Mouse (Mus musculus) heart, embryonic 12.5 days (tissue): ENCODE results near the gene Gas2l1. TPM values are rescaled to one million over a fixed set of nuclear protein-coding genes. Genes with fewer than 3 reads are reported as not detected.

Experiments used
- ATAC-seq: fragments of 200-750 bp; cut with Nextera tagmentation; 2 replicates; pipeline ENCODE4 v1.8.0; 2017; ENCODE audit warnings: moderate TSS enrichment, moderate library complexity; ENCODE audit not compliant: insufficient number of reproducible peaks, low FRiP score
- H3K27ac ChIP-seq: fragments of 300-500 bp; sonication (generic); 2 replicates; pipeline ENCODE4 v1.5.1; 2016; ENCODE audit warnings: mild to moderate bottlenecking, moderate library complexity; ENCODE audit not compliant: poor library complexity, severe bottlenecking
- H3K27me3 ChIP-seq: fragments of 300-500 bp; sonication (generic); replicated peaks from 2 replicates; pipeline ENCODE4 v1.6.1; 2016; ENCODE audit warnings: mild to moderate bottlenecking, moderate library complexity
- H3K36me3 ChIP-seq: fragments of 300-500 bp; sonication (generic); 2 replicates; pipeline ENCODE4 v1.6.1; 2016; ENCODE audit warnings: mild to moderate bottlenecking, moderate library complexity
- H3K4me1 ChIP-seq: fragments of 300-500 bp; sonication (generic); replicated peaks from 2 replicates; pipeline ENCODE4 v1.6.1; 2016; ENCODE audit warnings: mild to moderate bottlenecking
- H3K4me2 ChIP-seq: fragments of 300-500 bp; sonication (generic); 2 replicates; pipeline ENCODE4 v1.6.1; 2016; ENCODE audit warnings: mild to moderate bottlenecking, moderate library complexity
- H3K4me3 ChIP-seq: fragments of 300-500 bp; sonication (generic); 2 replicates; pipeline ENCODE4 v1.5.1; 2016; ENCODE audit warnings: mild to moderate bottlenecking
- H3K9ac ChIP-seq: fragments of 300-500 bp; sonication (generic); 2 replicates; pipeline ENCODE4 v1.6.1; 2016; ENCODE audit warnings: mild to moderate bottlenecking, moderate library complexity
- H3K9me3 ChIP-seq: fragments of 300-500 bp; sonication (generic); replicated peaks from 2 replicates; pipeline ENCODE4 v1.6.1; 2016; ENCODE audit warnings: mild to moderate bottlenecking, moderate library complexity
- WGBS: fragments of 180-500 bp; shearing (Covaris S2); methylation state at CpG from one replicate; pipeline ENCODE4 v1.1.7; 2016; 5-methylcytosine and 5-hydroxymethylcytosine counted together
- polyA plus RNA-seq: library from polyadenylated mRNA; unstranded; fragments of >200 nt; fragmentation: Nextera tagmentation; extraction: Ambion mirVana; gene quantifications from 2 replicates; pipeline ENCODE4 v1.2.1, GENCODE M21; 2016

Gene Gas2l1
- polyA plus RNA-seq, 1 experiment from 2014 or later, result 31.6 TPM

DNA sequence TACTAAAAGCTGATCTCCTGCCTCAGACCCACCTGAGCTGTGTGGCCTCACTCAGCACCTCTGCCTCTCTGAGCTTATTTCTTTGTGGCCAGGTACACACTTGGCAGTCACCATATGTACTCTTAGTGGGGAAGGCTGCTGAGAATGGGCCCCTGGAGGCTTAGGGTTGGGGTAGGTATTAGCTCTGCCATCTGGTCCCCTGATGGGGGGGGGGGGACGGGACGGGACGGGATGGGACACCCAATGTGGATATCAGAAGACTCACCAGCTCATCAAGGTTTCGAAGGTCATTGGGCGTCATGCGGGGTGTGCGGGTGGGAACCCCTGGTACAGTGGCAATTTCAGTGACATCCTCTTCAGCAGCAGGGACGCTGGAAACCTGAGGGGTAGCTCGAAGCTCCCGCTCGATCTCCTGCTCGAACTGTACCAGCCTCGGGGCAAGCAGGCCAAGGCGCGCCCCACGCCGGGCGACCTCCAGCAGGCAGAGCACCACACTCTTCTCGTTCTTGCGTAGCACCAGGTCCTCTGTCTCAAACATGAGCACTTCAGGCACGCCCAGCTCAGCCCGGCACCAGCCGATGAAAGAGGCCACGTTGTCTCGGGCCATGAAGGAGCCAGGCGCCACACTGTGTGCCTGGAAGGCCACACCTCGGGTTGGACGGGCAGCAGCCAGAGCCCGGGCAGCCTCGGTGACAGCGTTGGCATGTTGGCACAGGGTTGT, 1.4 kb downstream of the Gas2l1 start:
- Histone ChIP-seq H3K36me3 (peaks cover 17% of the 10 kb centered on the region), H3K4me3 (peak overlapping the region; percentile 87), H3K4me1 (peaks cover 58% of the 10 kb centered on the region), H3K27ac (no peak overlapping the region), H3K27me3 (peaks cover 53% of the 10 kb centered on the region), H3K4me2 (peak overlapping the region; percentile 97), H3K9me3 (no peaks in the 10 kb centered on the region), H3K9ac (peak overlapping the region; percentile 88)
- no peak for ATAC-seq
- whole genome bisulfite sequencing, result 50% methylated on average over 31 of the region's 31 CpGs

DNA sequence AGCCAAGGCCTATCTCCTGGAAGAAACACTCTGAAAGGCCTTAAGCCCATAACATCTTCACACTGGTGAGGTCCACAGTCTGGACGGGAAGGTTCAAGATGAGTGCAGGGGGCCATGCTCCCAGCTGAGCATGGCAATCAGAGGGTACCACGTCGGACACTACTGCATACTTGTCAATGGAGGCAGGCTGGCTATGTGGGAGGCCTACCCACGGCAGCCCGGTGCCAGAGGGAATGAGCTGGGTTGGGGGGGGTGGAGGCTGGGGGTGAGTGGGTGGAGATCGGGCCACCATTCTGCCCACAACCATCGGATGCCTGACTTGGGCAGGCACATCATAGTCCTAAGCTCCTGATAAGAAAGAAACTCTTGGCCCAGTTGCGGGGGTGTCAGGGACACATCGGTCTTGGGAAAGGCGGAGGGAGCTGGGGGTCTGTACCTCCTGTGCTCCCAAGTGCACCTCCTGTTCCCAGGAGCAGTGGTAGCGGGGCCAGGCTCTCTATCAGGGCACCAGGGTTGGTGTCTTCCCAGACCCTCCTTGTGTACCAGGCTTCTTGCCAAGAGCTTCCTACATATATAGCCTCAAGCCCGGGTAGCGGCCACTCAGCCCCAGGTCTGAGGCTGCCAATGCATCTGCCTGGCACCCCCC, 2.1 kb downstream of the Gas2l1 start:
- peaks cover 61% of the 10 kb centered on the region for H3K27me3 ChIP-seq
- H3K9me3 ChIP-seq, result no peaks in the 10 kb centered on the region
- no peak for ATAC-seq
- peaks cover 64% of the 10 kb centered on the region for H3K4me1 ChIP-seq
- peaks cover 10% of the 10 kb centered on the region; the same call in 1 of the 2 replicates for H3K36me3 ChIP-seq
- H3K27ac ChIP-seq, result no peak overlapping the region
- 74% methylated on average over 13 of the region's 13 CpGs for WGBS
- H3K9ac ChIP-seq, result no peak overlapping the region
- H3K4me2 ChIP-seq, result 0 out of 2 replicates have a peak overlapping the region, but pooled peaks have one; percentile 78
- H3K4me3 ChIP-seq, result no peak overlapping the region

DNA sequence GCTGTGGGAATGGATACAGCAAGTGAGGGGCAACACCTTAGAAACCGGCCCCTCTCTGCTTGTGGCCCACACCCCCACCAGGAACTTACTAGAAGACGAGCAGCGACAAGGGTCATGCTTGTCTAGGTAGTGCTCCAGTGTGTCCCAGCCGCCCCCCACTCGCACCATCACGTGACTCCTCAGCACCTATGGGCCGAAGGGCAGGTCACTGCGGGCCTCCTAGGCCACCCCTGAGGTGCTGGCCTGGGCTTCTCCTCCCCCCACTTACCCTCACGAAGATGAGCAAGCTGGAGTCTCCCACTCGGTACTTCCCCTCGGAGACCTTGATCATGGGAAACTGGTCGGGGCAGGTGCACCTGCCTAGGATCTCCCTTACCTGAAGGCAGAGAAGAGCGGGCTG, 2.8 kb downstream of the Gas2l1 start:
- Histone ChIP-seq H3K4me1 (peaks cover 68% of the 10 kb centered on the region), H3K27me3 (peaks cover 67% of the 10 kb centered on the region), H3K9me3 (no peaks in the 10 kb centered on the region), H3K4me3 (peak overlapping the region; percentile 46), H3K27ac (no peak overlapping the region), H3K4me2 (peak overlapping the region; percentile 78), H3K36me3 (0 out of 2 replicates have a peak, but pooled peaks cover 8% of the 10 kb centered on the region), H3K9ac (peak overlapping the region; percentile 60; the same call in 1 of the 2 replicates)
- 24% methylated on average over 13 of the region's 13 CpGs for WGBS
- ATAC-seq, result no peak

DNA sequence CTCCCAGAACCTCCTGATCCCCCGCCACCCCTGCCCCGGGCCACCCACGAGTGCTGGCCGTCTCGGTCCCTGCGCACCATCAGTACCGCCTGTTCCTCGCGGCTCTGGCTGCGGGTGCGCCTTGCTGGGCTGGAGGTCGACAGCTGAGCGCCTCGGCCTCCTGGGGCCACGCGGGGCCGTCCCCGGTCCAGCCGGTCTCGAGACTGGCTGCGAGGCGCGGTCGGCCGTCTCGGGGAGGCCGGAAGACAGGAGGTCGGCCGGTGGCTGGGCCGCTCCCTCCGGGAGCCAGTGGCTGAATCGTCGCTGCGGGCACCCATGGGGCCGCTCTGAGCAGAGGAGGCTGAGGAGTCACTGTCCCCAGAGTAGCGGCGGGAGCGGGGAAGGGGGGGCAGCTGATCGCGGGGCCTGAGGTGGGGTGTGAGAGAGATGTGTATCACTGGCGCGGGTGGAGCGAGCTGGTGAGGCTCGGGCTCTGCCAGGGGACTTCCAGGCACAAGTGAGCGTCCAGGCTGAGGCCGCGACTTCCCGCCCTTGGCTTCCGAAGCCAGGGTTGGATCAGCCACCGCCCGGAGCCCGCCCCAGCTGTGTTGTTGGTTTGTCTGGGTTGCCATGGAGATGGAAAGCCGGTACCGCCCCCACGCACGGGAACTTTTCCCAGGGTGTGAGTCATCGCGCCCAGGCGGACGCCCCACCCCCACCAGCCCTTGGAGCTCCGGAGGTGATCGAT, 3.6 kb downstream of the Gas2l1 start:
- Histone ChIP-seq H3K36me3 (0 out of 2 replicates have a peak, but pooled peaks cover 8% of the 10 kb centered on the region), H3K4me2 (peak overlapping the region; percentile 78), H3K9me3 (no peaks in the 10 kb centered on the region), H3K4me3 (peak overlapping the region; percentile 46), H3K27ac (no peak overlapping the region), H3K9ac (peak overlapping the region; percentile 60; the same call in 1 of the 2 replicates), H3K4me1 (peaks cover 68% of the 10 kb centered on the region), H3K27me3 (peaks cover 75% of the 10 kb centered on the region)
- 3% methylated on average over 62 of the region's 62 CpGs for WGBS
- ATAC-seq, result peak; percentile 64

DNA sequence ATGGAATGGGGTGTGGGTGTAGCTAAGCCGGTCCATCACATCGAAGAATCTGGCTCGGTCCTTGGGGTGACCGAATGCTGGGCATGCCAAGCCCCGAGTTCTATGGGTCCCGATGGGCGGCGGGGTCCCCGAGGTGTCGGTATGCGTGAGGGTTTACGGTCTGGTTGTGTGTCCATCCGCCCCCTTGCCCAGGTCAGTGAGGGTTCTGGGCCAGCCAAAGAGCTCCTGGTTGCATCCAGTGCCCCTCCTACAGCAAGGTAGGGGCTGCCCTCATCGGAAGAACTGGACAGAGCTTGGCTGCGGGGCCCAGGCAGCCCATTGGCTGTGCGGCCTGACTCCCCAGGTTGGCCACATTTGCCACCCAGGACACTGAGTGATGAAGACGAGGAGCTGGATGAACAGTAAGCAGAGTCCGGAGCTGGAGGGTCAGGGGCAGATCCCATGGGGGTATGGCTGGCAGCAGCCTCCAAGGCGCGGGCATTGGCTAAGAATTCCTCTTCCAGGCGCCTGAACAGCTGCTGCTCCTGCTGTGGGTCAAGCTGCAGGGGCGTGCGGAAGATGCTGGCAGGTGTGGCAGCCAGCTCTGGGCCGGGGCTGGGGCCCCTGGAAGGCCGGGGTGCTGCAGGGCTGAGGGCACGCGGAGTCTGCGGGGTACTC, 4.2 kb downstream of the Gas2l1 start:
- Histone ChIP-seq H3K4me2 (peak overlapping the region; percentile 78), H3K27me3 (peaks cover 82% of the 10 kb centered on the region), H3K36me3 (0 out of 2 replicates have a peak, but pooled peaks cover 8% of the 10 kb centered on the region), H3K9me3 (no peaks in the 10 kb centered on the region), H3K4me3 (peak overlapping the region; percentile 46), H3K4me1 (peaks cover 71% of the 10 kb centered on the region), H3K9ac (peak overlapping the region; percentile 60; the same call in 1 of the 2 replicates), H3K27ac (no peak overlapping the region)
- 55% methylated on average over 28 of the region's 28 CpGs for WGBS
- no peak for ATAC-seq

DNA sequence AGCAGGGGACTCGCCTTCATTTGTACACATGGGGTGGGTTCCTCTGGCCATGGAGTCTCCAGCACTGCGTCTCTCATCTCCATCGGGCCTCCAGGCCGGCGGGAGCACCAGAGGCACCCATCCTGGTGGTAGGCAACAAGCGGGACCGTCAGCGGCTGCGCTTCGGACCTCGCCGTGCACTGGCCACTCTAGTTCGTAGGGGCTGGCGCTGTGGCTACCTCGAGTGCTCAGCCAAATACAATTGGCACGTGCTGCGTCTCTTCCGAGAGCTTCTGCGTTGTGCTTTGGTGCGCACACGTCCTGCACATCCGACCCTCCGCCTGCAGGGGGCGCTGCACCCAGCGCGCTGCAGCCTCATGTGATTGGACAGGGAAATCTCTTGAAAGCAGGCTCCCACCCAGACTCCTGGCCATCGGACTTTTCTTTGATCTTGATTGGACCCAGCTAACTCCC, 5.4 kb downstream of the Gas2l1 start:
- Histone ChIP-seq H3K36me3 (0 out of 2 replicates have a peak, but pooled peaks cover 8% of the 10 kb centered on the region), H3K4me3 (peak overlapping the region; percentile 8; the same call in 1 of the 2 replicates), H3K4me1 (peaks cover 68% of the 10 kb centered on the region), H3K4me2 (no peak overlapping the region), H3K9ac (no peak overlapping the region), H3K27ac (no peak overlapping the region), H3K27me3 (peaks cover 91% of the 10 kb centered on the region), H3K9me3 (no peaks in the 10 kb centered on the region)
- no peak for ATAC-seq
- 12% methylated on average over 27 of the region's 27 CpGs for WGBS

DNA sequence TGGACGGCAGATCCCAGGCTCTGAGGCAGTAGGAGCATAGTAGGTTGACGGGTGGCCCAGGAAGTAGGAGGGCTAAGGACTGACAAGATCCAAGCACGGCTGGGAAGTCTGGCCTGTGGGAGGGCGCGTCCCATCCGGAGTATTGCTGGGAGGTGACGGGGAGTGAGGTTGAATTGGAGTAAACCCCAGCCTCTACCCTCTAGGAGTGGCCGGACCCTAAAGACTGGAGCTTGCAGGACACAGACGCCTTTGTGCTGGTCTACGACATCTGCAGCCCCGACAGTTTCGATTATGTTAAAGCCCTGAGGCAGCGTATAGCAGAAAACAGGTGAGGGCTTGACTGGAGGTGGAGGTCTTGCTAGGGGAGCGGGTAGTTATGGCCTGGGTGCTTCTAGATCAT, 5.9 kb downstream of the Gas2l1 start:
- WGBS, result 29% methylated on average over 14 of the region's 14 CpGs
- H3K4me1 ChIP-seq, result peaks cover 63% of the 10 kb centered on the region
- no peak overlapping the region for H3K9ac ChIP-seq
- H3K27ac ChIP-seq, result no peak overlapping the region
- 0 out of 2 replicates have a peak, but pooled peaks cover 8% of the 10 kb centered on the region for H3K36me3 ChIP-seq
- H3K4me2 ChIP-seq, result no peak overlapping the region
- no peaks in the 10 kb centered on the region for H3K9me3 ChIP-seq
- peak overlapping the region; percentile 8 for H3K4me3 ChIP-seq
- ATAC-seq, result no peak
- peaks cover 91% of the 10 kb centered on the region for H3K27me3 ChIP-seq

DNA sequence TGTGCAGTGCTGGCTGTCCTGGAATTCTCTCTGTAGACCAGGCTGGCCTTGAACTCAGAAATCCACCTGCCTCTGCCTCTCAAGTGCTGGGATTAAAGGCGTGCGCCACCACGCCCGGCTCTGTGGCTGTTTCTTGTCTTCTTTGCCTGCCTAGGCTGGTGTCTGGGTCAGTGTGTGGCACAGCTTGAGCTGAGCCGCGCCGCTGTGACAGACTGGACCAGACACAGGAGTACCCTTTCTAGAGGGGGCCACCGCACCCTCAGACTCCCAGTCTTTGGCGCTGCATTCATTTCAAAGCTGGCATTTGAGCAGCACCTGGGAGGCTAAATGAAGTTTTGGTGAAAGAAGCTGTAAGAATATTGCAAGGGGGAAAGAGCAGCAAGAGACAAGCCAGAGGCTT, 6.3 kb downstream of the Gas2l1 start:
- Histone ChIP-seq H3K36me3 (0 out of 2 replicates have a peak, but pooled peaks cover 8% of the 10 kb centered on the region), H3K9me3 (no peaks in the 10 kb centered on the region), H3K4me1 (peaks cover 58% of the 10 kb centered on the region), H3K4me2 (peak overlapping the region; percentile 90; the same call in 1 of the 2 replicates), H3K27ac (no peak overlapping the region), H3K27me3 (peaks cover 87% of the 10 kb centered on the region), H3K9ac (no peak overlapping the region), H3K4me3 (peak overlapping the region; percentile 54)
- ATAC-seq, result no peak
- 37% methylated on average over 9 of the region's 9 CpGs for WGBS

DNA sequence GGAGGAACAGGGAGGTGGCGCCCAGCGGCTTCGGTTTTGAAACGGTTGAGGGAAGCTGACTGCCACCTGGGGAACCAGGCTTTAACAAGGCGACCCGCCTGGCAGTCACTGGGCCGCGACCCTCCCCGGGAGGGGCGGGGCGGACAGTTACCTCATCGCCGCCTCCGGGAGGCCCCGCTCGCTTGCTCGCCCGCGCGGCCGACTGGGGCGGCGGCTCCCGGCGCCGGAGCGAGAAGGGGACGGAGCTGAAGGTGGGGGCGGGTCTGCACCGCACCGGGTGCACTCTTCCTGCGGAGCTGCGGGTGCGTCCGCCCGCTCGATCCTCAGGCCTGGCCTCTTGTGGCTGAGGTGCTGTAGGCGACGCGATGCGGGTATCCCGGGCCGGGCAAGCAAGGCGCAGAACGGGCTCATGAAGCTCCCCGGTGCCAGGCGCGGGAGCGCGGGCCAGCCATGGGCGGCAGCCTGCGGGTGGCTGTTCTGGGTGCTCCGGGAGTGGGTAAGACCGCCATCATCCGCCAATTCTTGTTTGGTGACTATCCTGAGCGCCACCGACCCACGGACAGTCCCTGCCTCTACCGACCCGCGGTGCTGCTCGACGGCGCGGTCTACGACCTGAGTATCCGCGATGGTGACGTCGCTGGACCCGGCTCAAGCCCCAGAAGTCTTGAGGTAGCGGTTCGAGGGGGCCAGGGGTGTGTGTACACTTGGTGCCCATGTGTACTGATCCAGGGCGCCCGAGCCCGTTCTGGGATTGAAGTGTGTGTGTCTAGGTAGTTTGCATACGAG, 7.1 kb downstream of the Gas2l1 start, which contains the start of gene Rasl10a:
Rasl10a (plus strand) TSS at position 273 of the 786 bp plus-strand sequence.
- peak within 1 kb of the TSS; percentile 54 for H3K4me3 ChIP-seq
- 0 out of 2 replicates have a peak, but pooled peaks cover 8% of the 10 kb centered on the region for H3K36me3 ChIP-seq
- no peak within 1 kb of the TSS for H3K27ac ChIP-seq
- 1% methylated on average over 75 of the region's 77 CpGs for WGBS
- peaks cover 79% of the 10 kb centered on the region for H3K27me3 ChIP-seq
- ATAC-seq, result no peak
- H3K4me2 ChIP-seq, result peak within 1 kb of the TSS; percentile 90
- peaks cover 51% of the 10 kb centered on the region for H3K4me1 ChIP-seq
- peak within 1 kb of the TSS; percentile 69 for H3K9ac ChIP-seq
- H3K9me3 ChIP-seq, result no peaks in the 10 kb centered on the region

DNA sequence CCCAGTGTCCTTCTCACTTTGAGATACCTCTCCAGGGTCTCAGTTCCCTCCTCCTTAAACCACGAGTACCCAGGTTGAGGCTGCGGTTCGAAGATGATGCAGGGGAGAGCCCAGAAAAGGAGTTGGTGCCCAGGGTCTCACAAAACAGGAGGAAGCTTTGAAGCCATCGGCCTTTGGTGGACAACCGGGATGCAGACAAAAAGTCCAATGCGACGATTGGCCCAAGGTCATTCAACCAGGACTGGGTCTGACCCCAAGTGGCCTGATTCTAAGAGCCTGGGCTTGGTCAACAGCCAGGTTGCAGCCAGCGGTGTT, 7.6 kb downstream of the Gas2l1 start:
- ATAC-seq, result no peak
- H3K9me3 ChIP-seq, result no peaks in the 10 kb centered on the region
- no peak overlapping the region for H3K27ac ChIP-seq
- peak overlapping the region; percentile 69 for H3K9ac ChIP-seq
- H3K4me3 ChIP-seq, result peak overlapping the region; percentile 54
- peaks cover 74% of the 10 kb centered on the region for H3K27me3 ChIP-seq
- WGBS, result 20% methylated on average over 8 of the region's 8 CpGs
- peak overlapping the region; percentile 90 for H3K4me2 ChIP-seq
- H3K4me1 ChIP-seq, result peaks cover 45% of the 10 kb centered on the region
- H3K36me3 ChIP-seq, result 0 out of 2 replicates have a peak, but pooled peaks cover 8% of the 10 kb centered on the region
